Mouse (Mus musculus) lung, postnatal 0 days (tissue): ENCODE measurements at regions not wholly inside any gene's neighbourhood (a gene's known extent, or its start where the extent isn't known, plus 50 kb on each side); places are given as distances from the start of the nearest gene placed in this dataset.

Experiments
- ATAC-seq: fragments of 200-750 bp; cut with Nextera tagmentation; 2 replicates; pipeline ENCODE4 v1.8.0; 2017; ENCODE audit warnings: moderate library complexity
- DNase-seq: peaks from one replicate; pipeline ENCODE4 v3.0.0-alpha.2; 2016; ENCODE audit warnings: low spot score
- H3K27ac ChIP-seq: fragments of 300-500 bp; sonication (generic); 2 replicates; pipeline ENCODE4 v1.5.1; 2014; ENCODE audit warnings: antibody characterized with exemption, mild to moderate bottlenecking, low read length, mixed read lengths
- H3K27me3 ChIP-seq: fragments of 300-500 bp; sonication (generic); replicated peaks from 2 replicates; pipeline ENCODE4 v1.6.1; 2014; ENCODE audit warnings: low read length, mixed read lengths; ENCODE audit not compliant: insufficient read depth
- H3K36me3 ChIP-seq: fragments of 300-500 bp; sonication (generic); 2 replicates; pipeline ENCODE4 v1.6.1; 2014; ENCODE audit warnings: low read length, mixed read lengths; ENCODE audit not compliant: insufficient read depth
- H3K4me1 ChIP-seq: fragments of 300-500 bp; sonication (generic); 2 replicates; pipeline ENCODE4 v1.6.1; 2014; ENCODE audit warnings: antibody characterized with exemption, low read depth, low read length, mixed read lengths; ENCODE audit not compliant: insufficient read depth
- H3K4me2 ChIP-seq: fragments of 300-500 bp; sonication (generic); replicated peaks from 2 replicates; pipeline ENCODE4 v1.6.1; 2014; ENCODE audit warnings: low read depth, mild to moderate bottlenecking, low read length, moderate library complexity, mixed read lengths
- H3K4me3 ChIP-seq: fragments of 300-500 bp; sonication (generic); 2 replicates; pipeline ENCODE4 v1.5.1; 2014; ENCODE audit warnings: low read depth, low read length
- H3K9ac ChIP-seq: fragments of 300-500 bp; sonication (generic); replicated peaks from 2 replicates; pipeline ENCODE4 v1.6.1; 2014; ENCODE audit warnings: low read depth, mild to moderate bottlenecking
- H3K9me3 ChIP-seq: fragments of 300-500 bp; sonication (generic); 2 replicates; pipeline ENCODE4 v1.6.1; 2016; ENCODE audit warnings: low read length, mixed read lengths
- CTCF ChIP-seq: IDR thresholded peaks from 2 replicates; pipeline ENCODE4 v1.5.1; 2016; ENCODE audit warnings: antibody characterized with exemption, mild to moderate bottlenecking
- EP300 ChIP-seq: IDR thresholded peaks from 2 replicates; pipeline ENCODE4 v1.6.1; 2016; ENCODE audit warnings: antibody characterized with exemption, mild to moderate bottlenecking, control low read depth
- WGBS: fragments of 180-500 bp; shearing (Covaris S2); extraction: QIAGEN DNeasy Blood & Tissue Kit; methylation state at CpG from one replicate; pipeline ENCODE4 v1.1.7; 2014; 5-methylcytosine and 5-hydroxymethylcytosine counted together

- H3K27me3 ChIP-seq, result no peaks in the 10 kb centered on the region
- H3K4me2 ChIP-seq, result no peak overlapping the region
- TF ChIP-seq CTCF (no peak), EP300 (no peak)
- no peaks in the 10 kb centered on the region for H3K9me3 ChIP-seq
- H3K9ac ChIP-seq, result no peak overlapping the region
- no peaks in the 10 kb centered on the region for H3K4me1 ChIP-seq
- H3K27ac ChIP-seq, result no peak overlapping the region
- WGBS, result 77% methylated on average over 7 of the region's 7 CpGs
- H3K36me3 ChIP-seq, result no peaks in the 10 kb centered on the region
- no peak overlapping the region for H3K4me3 ChIP-seq
- DNase-seq (no peak), ATAC-seq (no peak)
Measured at GRCm38 (mm10) chr17:51477810-51478209, 298.7 kb upstream of the Tbc1d5 start.

GRCm38 (mm10) chr17:51477404-51477803 is 298.3 kb upstream of the Tbc1d5 start:
- WGBS, result 76% methylated on average over 8 of the region's 8 CpGs
- no peaks in the 10 kb centered on the region for H3K27me3 ChIP-seq
- no peak overlapping the region for H3K4me3 ChIP-seq
- H3K4me1 ChIP-seq, result no peaks in the 10 kb centered on the region
- no peak overlapping the region for H3K27ac ChIP-seq
- no peak for TF ChIP-seq CTCF
- no peak for TF ChIP-seq EP300
- 0 out of 2 replicates have a peak, but pooled peaks have one; percentile 35 for ATAC-seq
- H3K9ac ChIP-seq, result no peak overlapping the region
- DNase-seq, result peak; percentile 13
- no peak overlapping the region for H3K4me2 ChIP-seq
- no peaks in the 10 kb centered on the region for H3K36me3 ChIP-seq
- no peaks in the 10 kb centered on the region for H3K9me3 ChIP-seq

DNA sequence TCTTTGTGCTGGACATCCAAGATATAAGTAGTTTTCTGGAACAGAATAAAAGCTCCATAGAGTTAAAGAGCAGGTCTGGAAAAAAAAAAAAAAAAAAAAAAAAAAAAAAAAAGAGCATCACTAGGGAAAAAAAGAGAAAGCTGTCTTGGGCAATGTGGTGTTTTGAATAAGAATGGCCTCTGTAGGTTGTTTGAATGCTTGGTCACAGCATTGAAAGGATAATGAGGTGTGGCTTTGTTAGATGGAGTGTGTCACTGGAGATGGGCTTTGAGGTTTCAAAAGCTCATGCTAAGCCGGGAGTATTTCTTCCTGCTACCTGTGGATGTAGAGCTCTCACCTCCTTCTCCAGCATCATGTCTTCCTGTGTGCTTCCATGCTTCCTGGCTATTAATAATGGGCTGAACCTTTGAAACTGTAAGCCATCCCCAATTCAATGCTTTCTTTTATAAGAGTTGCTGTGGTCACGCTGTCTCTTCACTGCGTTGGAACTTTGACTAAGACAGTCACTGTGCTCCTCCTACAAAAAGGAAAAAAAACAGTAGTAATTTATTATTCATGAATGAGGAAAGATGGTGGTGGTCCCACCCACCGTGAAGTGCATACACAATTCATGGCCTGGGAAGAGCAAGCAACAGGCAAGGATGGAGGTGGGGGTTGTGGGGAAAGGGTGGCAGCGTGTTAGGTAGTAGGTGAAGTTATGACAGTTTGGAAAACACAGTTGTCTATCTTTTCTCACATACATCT is 283.2 kb upstream of the Tbc1d5 start:
- no peak for DNase-seq
- Histone ChIP-seq H3K9me3 (no peaks in the 10 kb centered on the region), H3K27ac (no peak overlapping the region), H3K4me2 (no peak overlapping the region), H3K36me3 (no peaks in the 10 kb centered on the region), H3K4me3 (no peak overlapping the region), H3K4me1 (no peaks in the 10 kb centered on the region), H3K27me3 (no peaks in the 10 kb centered on the region), H3K9ac (no peak overlapping the region)
- 54% methylated on average over 5 of the region's 5 CpGs for WGBS
- ATAC-seq, result no peak
- TF ChIP-seq EP300, result no peak
- TF ChIP-seq CTCF, result no peak

GRCm38 (mm10) chr17:51461248-51461647 is 282.1 kb upstream of the Tbc1d5 start:
- Histone ChIP-seq H3K9me3 (no peaks in the 10 kb centered on the region), H3K4me1 (no peaks in the 10 kb centered on the region), H3K27me3 (no peaks in the 10 kb centered on the region), H3K9ac (no peak overlapping the region), H3K4me2 (no peak overlapping the region), H3K4me3 (no peak overlapping the region), H3K27ac (no peak overlapping the region), H3K36me3 (no peaks in the 10 kb centered on the region)
- ATAC-seq (no peak), DNase-seq (no peak)
- WGBS, result 59% methylated on average over 14 of the region's 14 CpGs
- TF ChIP-seq EP300, result no peak
- TF ChIP-seq CTCF, result no peak

- DNase-seq, result no peak
- TF ChIP-seq CTCF (no peak), EP300 (no peak)
- 70% methylated on average over 1 of the region's 1 CpGs for WGBS
- no peaks in the 10 kb centered on the region for H3K27me3 ChIP-seq
- no peak overlapping the region for H3K9ac ChIP-seq
- H3K27ac ChIP-seq, result no peak overlapping the region
- no peak overlapping the region for H3K4me2 ChIP-seq
- H3K4me3 ChIP-seq, result no peak overlapping the region
- ATAC-seq, result no peak
- H3K36me3 ChIP-seq, result no peaks in the 10 kb centered on the region
- H3K9me3 ChIP-seq, result no peaks in the 10 kb centered on the region
- no peaks in the 10 kb centered on the region for H3K4me1 ChIP-seq
Measured at GRCm38 (mm10) chr17:51459119-51459518, 280.0 kb upstream of the Tbc1d5 start.

GRCm38 (mm10) chr17:51415746-51416145 is 236.6 kb upstream of the Tbc1d5 start:
- Histone ChIP-seq H3K4me3 (no peak overlapping the region), H3K27ac (no peak overlapping the region), H3K27me3 (no peaks in the 10 kb centered on the region), H3K4me2 (no peak overlapping the region), H3K9ac (no peak overlapping the region), H3K9me3 (no peaks in the 10 kb centered on the region), H3K4me1 (no peaks in the 10 kb centered on the region), H3K36me3 (no peaks in the 10 kb centered on the region)
- TF ChIP-seq CTCF (no peak), EP300 (no peak)
- 73% methylated on average over 6 of the region's 6 CpGs for WGBS
- ATAC-seq (no peak), DNase-seq (no peak)
